Mouse (Mus musculus): Measurements from ENCODE around the gene Smcr8. TPM values are rescaled to one million over a fixed set of nuclear protein-coding genes. Genes with fewer than 3 reads are reported as not detected.

Smcr8 gene
- total and polyA plus RNA-seq, 3 experiments, result 17.0 to 20.5 TPM; not detected in 1

DNA sequence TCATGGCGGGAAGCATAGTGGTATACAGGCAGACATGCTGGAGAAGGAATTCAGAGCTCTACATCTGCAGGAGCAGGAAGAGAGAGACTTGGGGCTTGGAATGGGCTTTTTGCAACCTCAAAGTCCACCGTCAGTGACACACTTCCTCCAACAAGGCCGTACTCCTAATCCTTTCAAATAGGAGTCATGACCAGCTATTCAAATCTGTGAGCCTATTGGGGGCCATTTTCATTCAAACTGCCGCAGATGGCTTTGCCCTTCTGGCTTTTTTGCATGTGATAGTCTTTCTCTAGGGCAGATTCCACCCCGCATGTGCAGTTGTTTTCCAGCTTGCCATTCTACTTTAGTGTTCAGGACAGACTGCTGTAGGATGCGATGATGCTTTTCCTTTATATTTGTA is 59.6 kb downstream of the Smcr8 start:
- H3K4me3 ChIP-seq (ENCODE audit: control insufficient read depth in 1 of 2, insufficient read depth in 1 of 2, low read depth in 2 of 2, low read length in 2 of 2), result no peak overlapping the region
- no peak for DNase-seq (ENCODE audit: low read depth, low spot score)
- no peak for TF ChIP-seq ZNF384 (IDR thresholded peaks at IDR 0.05; ENCODE audit: low read depth, low read length)
- TF ChIP-seq POLR2A (IDR thresholded peaks at IDR 0.05; ENCODE audit: control insufficient read depth in 1 of 2, insufficient read depth in 1 of 2, low read depth in 1 of 2, low read length in 2 of 2, poor library complexity in 1 of 2), result no peak
- no peak for TF ChIP-seq RCOR1 (IDR thresholded peaks at IDR 0.05; ENCODE audit: low read depth, low read length)
- TF ChIP-seq MAZ (IDR thresholded peaks at IDR 0.05; ENCODE audit: low read depth, low read length), result no peak
- no peak for TF ChIP-seq ZC3H11A (IDR thresholded peaks at IDR 0.05; ENCODE audit: low read depth, low read length)
- TF ChIP-seq CHD2 (IDR thresholded peaks at IDR 0.05; ENCODE audit: low read length), result no peak
- no peak for TF ChIP-seq CHD1 (IDR thresholded peaks at IDR 0.05; ENCODE audit: low read depth, low read length)
- TF ChIP-seq USF2 (IDR thresholded peaks at IDR 0.05; ENCODE audit: borderline replicate concordance in 1 of 2, insufficient read depth in 1 of 2, low read depth in 1 of 2, low read length in 2 of 2), result no peak
- no peak for TF ChIP-seq MAFK (IDR thresholded peaks at IDR 0.05; ENCODE audit: borderline replicate concordance, low read depth, low read length)
- no peak for TF ChIP-seq ELF1 (IDR thresholded peaks at IDR 0.05; ENCODE audit: low read depth, low read length)
- no peak for TF ChIP-seq GATA1 (IDR thresholded peaks at IDR 0.05; ENCODE audit: low read depth, low read length)
- no peak for TF ChIP-seq SMC3 (IDR thresholded peaks at IDR 0.05; ENCODE audit: low read depth, low read length)
- no peak for TF ChIP-seq E2F4 (IDR thresholded peaks at IDR 0.05; ENCODE audit: borderline replicate concordance, low read depth, low read length)
- TF ChIP-seq RAD21 (IDR thresholded peaks at IDR 0.05; ENCODE audit: low read depth, low read length), result no peak
- TF ChIP-seq TBP (IDR thresholded peaks at IDR 0.05; ENCODE audit: low read depth, low read length), result no peak
- no peak for TF ChIP-seq MEF2A (IDR thresholded peaks at IDR 0.05; ENCODE audit: extremely low read depth, insufficient replicate concordance, low read depth, low read length, poor library complexity, severe bottlenecking)
- TF ChIP-seq UBTF (IDR thresholded peaks at IDR 0.05; ENCODE audit: borderline replicate concordance, insufficient read depth, low read depth, low read length), result no peak
- no peak for TF ChIP-seq ZKSCAN1 (IDR thresholded peaks at IDR 0.05; ENCODE audit: low read depth, low read length)
- TF ChIP-seq POLR2AphosphoS2 (IDR thresholded peaks at IDR 0.05; ENCODE audit: low read length), result no peak
- TF ChIP-seq HCFC1 (IDR thresholded peaks at IDR 0.05; ENCODE audit: low read depth, low read length), result no peak
- peaks cover 18% of the 10 kb centered on the region for H3K79me2 ChIP-seq (ENCODE audit: control insufficient read depth, insufficient read depth, low read length, poor library complexity)
- 0 out of 4 replicates have a peak, but pooled peaks cover 0 to 3% of the 10 kb centered on the region in 2 experiments for H3K4me1 ChIP-seq (ENCODE audit: control insufficient read depth in 1 of 2, insufficient read depth in 2 of 2, low read length in 2 of 2)
- no peak overlapping the region for H3K9ac ChIP-seq (ENCODE audit: control insufficient read depth, low read depth, low read length, poor library complexity, severe bottlenecking)
- peaks cover 4 to 11% of the 10 kb centered on the region in 2 experiments for H3K36me3 ChIP-seq (ENCODE audit: control insufficient read depth in 1 of 2, insufficient read depth in 2 of 2, low read length in 2 of 2)
- no peaks in the 10 kb centered on the region for H3K9me3 ChIP-seq (replicated peaks; ENCODE audit: insufficient read depth, low read length)
- no peak overlapping the region for H3K27ac ChIP-seq (ENCODE audit: control insufficient read depth, low read depth, low read length)
- no peaks in the 10 kb centered on the region for H3K27me3 ChIP-seq (ENCODE audit: control insufficient read depth in 1 of 2, insufficient read depth in 2 of 2, low read length in 2 of 2)

Other genes starting within 250 kb of the Smcr8 start
- 39.4 and 49.5 TPM in 2 replicates for gene Alkbh5, start 241.1 kb upstream of the Smcr8 start, total RNA-seq (2012; rRNA removed)
- gene Alkbh5, start 241.1 kb upstream of the Smcr8 start, polyA plus RNA-seq (2012; ENCODE audit: insufficient read depth in 1 of 2, insufficient read length in 2 of 2, low read depth in 1 of 2, low replicate concordance in 2 of 2, missing spikeins in 1 of 2), result 10 to 100 TPM in 1 of 2 experiments, not detected in 1; 49.1 TPM
- 9.3 and 11.6 TPM in 2 replicates for gene Llgl1, start 77.8 kb upstream of the Smcr8 start, total RNA-seq (2012; rRNA removed)
- 10 to 100 TPM in 1 of 2 experiments, not detected in 1; 23.9 TPM for gene Llgl1, start 77.8 kb upstream of the Smcr8 start, polyA plus RNA-seq (2012; ENCODE audit: insufficient read depth in 1 of 2, insufficient read length in 2 of 2, low read depth in 1 of 2, low replicate concordance in 2 of 2, missing spikeins in 1 of 2)
- 71.8 and 78.7 TPM in 2 replicates for gene Flii, start 50.3 kb upstream of the Smcr8 start, total RNA-seq (2012; rRNA removed)
- gene Flii, start 50.3 kb upstream of the Smcr8 start, polyA plus RNA-seq (2012; ENCODE audit: insufficient read depth in 1 of 2, insufficient read length in 2 of 2, low read depth in 1 of 2, low replicate concordance in 2 of 2, missing spikeins in 1 of 2), result 100 to 1,000 TPM in 1 of 2 experiments, not detected in 1; 111 TPM
- 14.2 and 14.6 TPM in 2 replicates for gene Mief2, start 49.1 kb upstream of the Smcr8 start, total RNA-seq (2012; rRNA removed)
- 10 to 100 TPM in 1 of 2 experiments, not detected in 1; 13.4 TPM for gene Mief2, start 49.1 kb upstream of the Smcr8 start, polyA plus RNA-seq (2012; ENCODE audit: insufficient read depth in 1 of 2, insufficient read length in 2 of 2, low read depth in 1 of 2, low replicate concordance in 2 of 2, missing spikeins in 1 of 2)
- 17.7 and 19.3 TPM in 2 replicates for gene Top3a, start 159 bp upstream of the Smcr8 start, total RNA-seq (2012; rRNA removed)
- gene Top3a, start 159 bp upstream of the Smcr8 start, polyA plus RNA-seq (2012; ENCODE audit: insufficient read depth in 1 of 2, insufficient read length in 2 of 2, low read depth in 1 of 2, low replicate concordance in 2 of 2, missing spikeins in 1 of 2), result 10 to 100 TPM in 1 of 2 experiments, not detected in 1; 18.4 TPM
- gene Shmt1, start 34.2 kb downstream of the Smcr8 start, total RNA-seq (2012; rRNA removed), result 63.3 and 71.4 TPM in 2 replicates
- 10 to 100 TPM in 1 of 2 experiments, not detected in 1; 55.3 TPM for gene Shmt1, start 34.2 kb downstream of the Smcr8 start, polyA plus RNA-seq (2012; ENCODE audit: insufficient read depth in 1 of 2, insufficient read length in 2 of 2, low read depth in 1 of 2, low replicate concordance in 2 of 2, missing spikeins in 1 of 2)
- 67.8 and 81.5 TPM in 2 replicates for gene Dhrs7b, start 53.1 kb downstream of the Smcr8 start, total RNA-seq (2012; rRNA removed)
- 10 to 100 TPM; 49.5 to 94.7 TPM for gene Dhrs7b, start 53.1 kb downstream of the Smcr8 start, polyA plus RNA-seq (2012; ENCODE audit: insufficient read depth in 1 of 2, insufficient read length in 2 of 2, low read depth in 1 of 2, low replicate concordance in 2 of 2, missing spikeins in 1 of 2)
- gene Tmem11, start 101.7 kb downstream of the Smcr8 start, total RNA-seq (2012; rRNA removed), result 90.7 and 125 TPM in 2 replicates
- 100 to 1,000 TPM in 1 of 2 experiments, not detected in 1; 117 TPM for gene Tmem11, start 101.7 kb downstream of the Smcr8 start, polyA plus RNA-seq (2012; ENCODE audit: insufficient read depth in 1 of 2, insufficient read length in 2 of 2, low read depth in 1 of 2, low replicate concordance in 2 of 2, missing spikeins in 1 of 2)
- gene Natd1, start 137.2 kb downstream of the Smcr8 start, total RNA-seq (2012; rRNA removed), result 3.0 and 3.9 TPM in 2 replicates
- gene Natd1, start 137.2 kb downstream of the Smcr8 start, polyA plus RNA-seq (2012; ENCODE audit: insufficient read depth in 1 of 2, insufficient read length in 2 of 2, low read depth in 1 of 2, low replicate concordance in 2 of 2, missing spikeins in 1 of 2), result 10 to 100 TPM in 1 of 2 experiments, not detected in 1; 10.9 TPM
- 69.2 and 73.2 TPM in 2 replicates for gene Map2k3, start 154.5 kb downstream of the Smcr8 start, total RNA-seq (2012; rRNA removed)
- gene Map2k3, start 154.5 kb downstream of the Smcr8 start, polyA plus RNA-seq (2012; ENCODE audit: insufficient read depth in 1 of 2, insufficient read length in 2 of 2, low read depth in 1 of 2, low replicate concordance in 2 of 2, missing spikeins in 1 of 2), result 100 to 1,000 TPM; 111 to 132 TPM
- not detected in 2 replicates for gene Kcnj12, start 245.0 kb downstream of the Smcr8 start, total RNA-seq (2012; rRNA removed)
- gene Kcnj12, start 245.0 kb downstream of the Smcr8 start, polyA plus RNA-seq (2012; ENCODE audit: insufficient read depth in 1 of 2, insufficient read length in 2 of 2, low read depth in 1 of 2, low replicate concordance in 2 of 2, missing spikeins in 1 of 2), result not detected

Measured in MEL (cell line).